Mouse (Mus musculus): Measurements from ENCODE around the gene Frem1. TPM values are rescaled to one million over a fixed set of nuclear protein-coding genes. Genes with fewer than 3 reads are reported as not detected.

Gene Frem1
- total and polyA plus RNA-seq, 2 experiments from 2014 or later: 1.0 to 5.1 TPM

DNA sequence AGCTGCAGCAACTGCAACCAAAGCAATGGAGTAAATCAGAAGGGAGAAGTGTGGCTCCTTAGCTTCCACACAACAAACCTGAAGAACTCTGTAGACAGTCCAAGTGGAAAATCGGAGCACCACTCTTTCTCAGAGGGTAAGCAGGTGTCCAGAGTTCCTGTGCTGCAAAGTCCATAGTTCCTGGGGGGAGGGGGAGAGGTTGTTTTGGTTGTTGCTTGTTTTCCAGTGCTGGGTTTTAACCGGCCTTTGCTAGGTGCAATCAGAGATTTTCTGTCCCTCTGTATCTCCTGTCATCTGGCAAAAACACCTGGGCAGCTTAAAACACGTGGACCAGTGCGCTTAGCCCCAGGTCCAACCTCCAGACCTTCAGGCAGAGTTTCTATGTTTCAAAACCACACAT lies 177.3 kb downstream of the Frem1 start:
- H3K36me3 ChIP-seq (ENCODE audit: insufficient read depth, low read length): no peaks in the 10 kb centered on the region
- no peak overlapping the region for H3K27ac ChIP-seq (ENCODE audit: low read depth, low read length)
- no peak overlapping the region for H3K9ac ChIP-seq (replicated peaks; ENCODE audit: low read length, poor library complexity, severe bottlenecking)
- H3K4me1 ChIP-seq (ENCODE audit: insufficient read depth, low read length): no peaks in the 10 kb centered on the region; the same call in 1 of the 2 replicates
- H3K4me3 ChIP-seq (ENCODE audit: low read depth, low read length): no peak overlapping the region
- WGBS: 67% methylated on average over 4 of the region's 4 CpGs
- DNase-seq (ENCODE audit: low spot score) (no peak), ATAC-seq (ENCODE audit: low FRiP score) (no peak)
- no peak for TF ChIP-seq CTCF (IDR thresholded peaks at IDR 0.05)
- no peaks in the 10 kb centered on the region for H3K27me3 ChIP-seq (ENCODE audit: insufficient read depth, low read length)
- H3K4me2 ChIP-seq (ENCODE audit: low read depth, low read length, poor library complexity, severe bottlenecking): no peak overlapping the region
- H3K9me3 ChIP-seq (ENCODE audit: low read length): no peaks in the 10 kb centered on the region

GRCm38 (mm10) chr4:82872548-82872947 lies 179.6 kb downstream of the Frem1 start:
- DNase-seq (ENCODE audit: low spot score) (no peak), ATAC-seq (ENCODE audit: low FRiP score) (no peak)
- Histone ChIP-seq H3K4me1 (ENCODE audit: insufficient read depth, low read length) (no peaks in the 10 kb centered on the region; the same call in 1 of the 2 replicates), H3K9me3 (ENCODE audit: low read length) (no peaks in the 10 kb centered on the region), H3K4me3 (ENCODE audit: low read depth, low read length) (no peak overlapping the region), H3K27me3 (ENCODE audit: insufficient read depth, low read length) (no peaks in the 10 kb centered on the region), H3K9ac (replicated peaks; ENCODE audit: low read length, poor library complexity, severe bottlenecking) (no peak overlapping the region; the same call in 1 of the 2 replicates), H3K27ac (ENCODE audit: low read depth, low read length) (no peak overlapping the region), H3K4me2 (ENCODE audit: low read depth, low read length, poor library complexity, severe bottlenecking) (no peak overlapping the region), H3K36me3 (ENCODE audit: insufficient read depth, low read length) (no peaks in the 10 kb centered on the region)
- 74% methylated on average over 4 of the region's 4 CpGs for WGBS
- TF ChIP-seq CTCF (IDR thresholded peaks at IDR 0.05): no peak

DNA sequence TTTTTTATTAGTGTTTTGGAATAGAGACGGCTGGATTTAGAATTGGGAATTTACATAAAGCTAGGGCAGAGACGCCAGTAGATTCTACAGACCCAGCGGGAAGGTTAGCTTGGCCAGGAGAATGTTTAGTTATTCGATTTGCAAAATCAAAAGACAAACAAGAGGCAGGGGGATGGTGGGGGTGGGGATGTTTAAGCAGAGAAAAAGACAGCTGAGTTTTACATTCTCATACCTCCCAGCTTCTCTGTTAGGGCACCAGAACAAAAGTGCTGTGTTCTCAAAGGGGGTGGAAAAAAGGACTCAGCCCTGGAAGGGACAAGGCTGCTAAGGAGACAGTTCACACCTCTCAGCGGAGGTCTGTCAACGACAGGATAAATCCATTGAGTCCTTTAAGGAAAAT lies 180.0 kb downstream of the Frem1 start:
- Histone ChIP-seq H3K27ac (ENCODE audit: low read depth, low read length) (no peak overlapping the region), H3K27me3 (ENCODE audit: insufficient read depth, low read length) (no peaks in the 10 kb centered on the region), H3K4me1 (ENCODE audit: insufficient read depth, low read length) (no peaks in the 10 kb centered on the region; the same call in 1 of the 2 replicates), H3K9me3 (ENCODE audit: low read length) (no peaks in the 10 kb centered on the region), H3K9ac (replicated peaks; ENCODE audit: low read length, poor library complexity, severe bottlenecking) (no peak overlapping the region), H3K4me3 (ENCODE audit: low read depth, low read length) (no peak overlapping the region), H3K4me2 (ENCODE audit: low read depth, low read length, poor library complexity, severe bottlenecking) (no peak overlapping the region), H3K36me3 (ENCODE audit: insufficient read depth, low read length) (no peaks in the 10 kb centered on the region)
- WGBS: 30% methylated on average over 6 of the region's 6 CpGs
- ATAC-seq (ENCODE audit: low FRiP score) (no peak), DNase-seq (ENCODE audit: low spot score) (no peak)
- no peak for TF ChIP-seq CTCF (IDR thresholded peaks at IDR 0.05)

DNA sequence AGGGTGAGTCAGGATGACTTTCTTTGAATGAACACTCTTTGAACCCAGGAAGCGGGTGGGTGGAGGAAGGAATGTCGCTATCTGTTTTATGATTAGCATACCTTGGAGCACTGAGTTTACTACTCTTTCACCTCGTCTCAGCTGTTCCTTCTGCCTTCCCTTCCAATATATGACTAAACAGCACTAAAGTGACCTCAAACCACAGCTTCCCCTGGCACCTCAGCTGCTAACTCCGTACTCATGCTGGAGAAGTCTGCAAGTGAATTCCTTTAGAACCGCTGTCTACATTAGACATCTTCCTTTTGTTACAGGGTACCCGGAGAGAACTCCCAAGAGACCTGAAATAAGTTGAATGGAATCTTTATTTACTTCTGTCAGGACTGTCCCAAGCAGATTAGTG lies 181.2 kb downstream of the Frem1 start:
- WGBS: 86% methylated on average over 6 of the region's 6 CpGs
- no peak overlapping the region for H3K9ac ChIP-seq (replicated peaks; ENCODE audit: low read length, poor library complexity, severe bottlenecking)
- H3K9me3 ChIP-seq (ENCODE audit: low read length): no peaks in the 10 kb centered on the region
- H3K4me1 ChIP-seq (ENCODE audit: insufficient read depth, low read length): no peaks in the 10 kb centered on the region; the same call in 1 of the 2 replicates
- no peak for TF ChIP-seq CTCF (IDR thresholded peaks at IDR 0.05)
- no peak overlapping the region for H3K4me3 ChIP-seq (ENCODE audit: low read depth, low read length)
- H3K36me3 ChIP-seq (ENCODE audit: insufficient read depth, low read length): no peaks in the 10 kb centered on the region
- DNase-seq (ENCODE audit: low spot score) (no peak), ATAC-seq (ENCODE audit: low FRiP score) (no peak)
- no peak overlapping the region for H3K4me2 ChIP-seq (ENCODE audit: low read depth, low read length, poor library complexity, severe bottlenecking)
- H3K27me3 ChIP-seq (ENCODE audit: insufficient read depth, low read length): no peaks in the 10 kb centered on the region
- H3K27ac ChIP-seq (ENCODE audit: low read depth, low read length): no peak overlapping the region

- Histone ChIP-seq H3K4me3 (ENCODE audit: low read depth, low read length) (no peak overlapping the region), H3K4me2 (ENCODE audit: low read depth, low read length, poor library complexity, severe bottlenecking) (no peak overlapping the region), H3K9ac (replicated peaks; ENCODE audit: low read length, poor library complexity, severe bottlenecking) (no peak overlapping the region), H3K27ac (ENCODE audit: low read depth, low read length) (no peak overlapping the region), H3K9me3 (ENCODE audit: low read length) (no peaks in the 10 kb centered on the region), H3K27me3 (ENCODE audit: insufficient read depth, low read length) (no peaks in the 10 kb centered on the region), H3K4me1 (ENCODE audit: insufficient read depth, low read length) (no peaks in the 10 kb centered on the region; the same call in 1 of the 2 replicates), H3K36me3 (ENCODE audit: insufficient read depth, low read length) (no peaks in the 10 kb centered on the region)
- ATAC-seq (ENCODE audit: low FRiP score): no peak
- 90% methylated on average over 5 of the region's 5 CpGs for WGBS
- DNase-seq (ENCODE audit: low spot score): no peak
- no peak for TF ChIP-seq CTCF (IDR thresholded peaks at IDR 0.05)
Observed at GRCm38 (mm10) chr4:82867731-82868445, 184.3 kb downstream of the Frem1 start.

DNA sequence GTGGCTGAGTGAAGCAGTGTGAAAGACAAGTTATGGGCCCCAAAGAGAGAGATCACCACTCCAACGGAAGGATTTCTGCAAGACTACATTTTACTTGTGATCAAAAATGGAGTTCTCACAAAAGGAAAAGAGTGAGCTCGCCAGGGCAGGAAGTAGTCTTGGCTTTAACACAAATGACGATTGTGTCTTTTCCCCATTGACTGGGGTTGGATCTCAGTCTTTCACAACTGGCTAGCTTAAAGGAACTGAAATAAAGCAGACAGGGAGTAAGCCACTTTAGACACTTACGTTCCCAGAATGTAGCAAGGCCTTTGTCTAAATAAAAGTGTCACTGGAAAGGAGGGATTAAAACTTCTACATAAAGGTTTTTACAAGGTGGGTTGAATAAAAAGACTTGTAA lies 185.0 kb downstream of the Frem1 start:
- Histone ChIP-seq H3K9ac (replicated peaks; ENCODE audit: low read length, poor library complexity, severe bottlenecking) (no peak overlapping the region), H3K4me2 (ENCODE audit: low read depth, low read length, poor library complexity, severe bottlenecking) (no peak overlapping the region), H3K27ac (ENCODE audit: low read depth, low read length) (no peak overlapping the region), H3K27me3 (ENCODE audit: insufficient read depth, low read length) (no peaks in the 10 kb centered on the region), H3K4me3 (ENCODE audit: low read depth, low read length) (no peak overlapping the region), H3K36me3 (ENCODE audit: insufficient read depth, low read length) (no peaks in the 10 kb centered on the region), H3K9me3 (ENCODE audit: low read length) (no peaks in the 10 kb centered on the region), H3K4me1 (ENCODE audit: insufficient read depth, low read length) (no peaks in the 10 kb centered on the region)
- 46% methylated on average over 4 of the region's 4 CpGs for WGBS
- DNase-seq (ENCODE audit: low spot score) (no peak), ATAC-seq (ENCODE audit: low FRiP score) (no peak)
- no peak for TF ChIP-seq CTCF (IDR thresholded peaks at IDR 0.05)
